ENCODE assay signal across 23 mouse cellular contexts in genomic region chr13:32167806-32168205, GRCm38 (mm10).
"Had no signal": no experiment of that assay in that cellular context is flagged by ENCODE, and none has a peak within 500 bp of the region (broad histone marks: within the 10 kb centered on the region; RNA-seq: fewer than 3 reads in every experiment).

No protein-coding gene starts in this region.

- H3K27ac ChIP-seq: gastrocnemius, adult 2 months; heart, embryonic 13.5 days; heart, embryonic 15.5 days; hindbrain, embryonic 10.5 days; hindbrain, embryonic 12.5 days; hindbrain, embryonic 14.5 days; intestine, embryonic 15.5 days; kidney, embryonic 15.5 days; kidney, postnatal 0 days; layer of hippocampus, adult 2 months; left cerebral cortex, adult 2 months; limb, embryonic 10.5 days; limb, embryonic 12.5 days; liver, embryonic 13.5 days; liver, embryonic 15.5 days had no signal

- H3K4me3 ChIP-seq: gastrocnemius, adult 2 months; heart, embryonic 13.5 days; heart, embryonic 15.5 days; hindbrain, embryonic 10.5 days; hindbrain, embryonic 12.5 days; intestine, embryonic 15.5 days; kidney, embryonic 15.5 days; layer of hippocampus, adult 2 months; left cerebral cortex, adult 2 months; limb, embryonic 10.5 days; limb, embryonic 12.5 days; liver, embryonic 13.5 days; liver, embryonic 15.5 days had no signal

- H3K4me1 ChIP-seq: heart, embryonic 15.5 days; liver, embryonic 13.5 days; liver, embryonic 15.5 days had no signal

- H3K36me3 ChIP-seq: heart, embryonic 13.5 days; heart, embryonic 15.5 days; hindbrain, embryonic 10.5 days; hindbrain, embryonic 12.5 days; intestine, embryonic 15.5 days; kidney, embryonic 15.5 days; limb, embryonic 10.5 days; limb, embryonic 12.5 days; liver, embryonic 13.5 days; liver, embryonic 15.5 days had no signal

- H3K27me3 ChIP-seq: heart, embryonic 13.5 days; heart, embryonic 15.5 days; hindbrain, embryonic 12.5 days; intestine, embryonic 15.5 days; kidney, embryonic 15.5 days; liver, embryonic 13.5 days; liver, embryonic 15.5 days had no signal

- DNase-seq: gastrocnemius, adult 2 months; gastrocnemius, postnatal 10 days; gastrocnemius, postnatal 25 days; heart, postnatal 4 days; kidney, adult 18-20 months; kidney, adult 9 months; kidney, postnatal 25 days; kidney, postnatal 4 days; liver; liver, embryonic 13.5 days had no signal
